Mouse (Mus musculus) hindbrain, postnatal 0 days (tissue): Measurements from ENCODE around the gene Nemp1. TPM values are rescaled to one million over a fixed set of nuclear protein-coding genes. Genes with fewer than 3 reads are reported as not detected.
A peak's percentile ranks its signal among the peaks of the same experiment; 100 is the strongest.

Experiments used
- ATAC-seq: fragments of 200-750 bp; cut with Nextera tagmentation; 2 replicates; pipeline ENCODE4 v1.8.0; 2017; ENCODE audit warnings: mild to moderate bottlenecking, moderate TSS enrichment, moderate library complexity
- DNase-seq: peaks from one replicate; pipeline ENCODE4 v3.0.0-alpha.2; 2015; ENCODE audit warnings: low spot score
- H3K27ac ChIP-seq: fragments of 300-500 bp; sonication (generic); 2 replicates; pipeline ENCODE4 v1.5.1; 2014; ENCODE audit warnings: mild to moderate bottlenecking
- H3K27me3 ChIP-seq: fragments of 300-500 bp; sonication (generic); 2 replicates; pipeline ENCODE4 v1.6.1; 2014; ENCODE audit warnings: low read length, mixed read lengths; ENCODE audit not compliant: insufficient read depth
- H3K36me3 ChIP-seq: fragments of 300-500 bp; sonication (generic); 2 replicates; pipeline ENCODE4 v1.6.1; 2014; ENCODE audit warnings: low read length, mixed read lengths; ENCODE audit not compliant: insufficient read depth
- H3K4me1 ChIP-seq: fragments of 300-500 bp; sonication (generic); 2 replicates; pipeline ENCODE4 v1.6.1; 2014; ENCODE audit warnings: antibody characterized with exemption, low read length, mixed read lengths; ENCODE audit not compliant: insufficient read depth
- H3K4me2 ChIP-seq: fragments of 300-500 bp; sonication (generic); 2 replicates; pipeline ENCODE4 v1.6.1; 2014; ENCODE audit warnings: low read depth, mild to moderate bottlenecking, low read length, moderate library complexity, mixed read lengths
- H3K4me3 ChIP-seq: fragments of 300-500 bp; sonication (generic); 2 replicates; pipeline ENCODE4 v1.5.1; 2014; ENCODE audit warnings: low read length
- H3K9ac ChIP-seq: fragments of 300-500 bp; sonication (generic); replicated peaks from 2 replicates; pipeline ENCODE4 v1.6.1; 2014; ENCODE audit warnings: mild to moderate bottlenecking, low read length, moderate library complexity, mixed read lengths
- H3K9me3 ChIP-seq: fragments of 300-500 bp; sonication (generic); 2 replicates; pipeline ENCODE4 v1.6.1; 2016; ENCODE audit warnings: low read length, mixed read lengths
- CTCF ChIP-seq: IDR thresholded peaks from 2 replicates; pipeline ENCODE4 v1.5.1; 2016; ENCODE audit warnings: antibody characterized with exemption, control low read depth, low read depth
- WGBS: fragments of 180-500 bp; shearing (Covaris S2); extraction: QIAGEN DNeasy Blood & Tissue Kit; methylation state at CpG from one replicate; pipeline ENCODE4 v1.1.7; 2014; 5-methylcytosine and 5-hydroxymethylcytosine counted together
- polyA plus RNA-seq: library from polyadenylated mRNA; unstranded; fragments of >200 nt; fragmentation: Nextera tagmentation; extraction: Ambion mirVana; gene quantifications from 2 replicates; pipeline ENCODE4 v1.2.1, GENCODE M21; 2015
- total RNA-seq: library from RNA; depleted of rRNA; stranded (reverse); fragments of >200 nt; gene quantifications from 2 replicates; pipeline ENCODE4 v1.2.3, GENCODE M21; 2014

Nemp1 gene
- total and polyA plus RNA-seq, 2 experiments from 2014 or later, result 2.2 to 4.1 TPM

DNA sequence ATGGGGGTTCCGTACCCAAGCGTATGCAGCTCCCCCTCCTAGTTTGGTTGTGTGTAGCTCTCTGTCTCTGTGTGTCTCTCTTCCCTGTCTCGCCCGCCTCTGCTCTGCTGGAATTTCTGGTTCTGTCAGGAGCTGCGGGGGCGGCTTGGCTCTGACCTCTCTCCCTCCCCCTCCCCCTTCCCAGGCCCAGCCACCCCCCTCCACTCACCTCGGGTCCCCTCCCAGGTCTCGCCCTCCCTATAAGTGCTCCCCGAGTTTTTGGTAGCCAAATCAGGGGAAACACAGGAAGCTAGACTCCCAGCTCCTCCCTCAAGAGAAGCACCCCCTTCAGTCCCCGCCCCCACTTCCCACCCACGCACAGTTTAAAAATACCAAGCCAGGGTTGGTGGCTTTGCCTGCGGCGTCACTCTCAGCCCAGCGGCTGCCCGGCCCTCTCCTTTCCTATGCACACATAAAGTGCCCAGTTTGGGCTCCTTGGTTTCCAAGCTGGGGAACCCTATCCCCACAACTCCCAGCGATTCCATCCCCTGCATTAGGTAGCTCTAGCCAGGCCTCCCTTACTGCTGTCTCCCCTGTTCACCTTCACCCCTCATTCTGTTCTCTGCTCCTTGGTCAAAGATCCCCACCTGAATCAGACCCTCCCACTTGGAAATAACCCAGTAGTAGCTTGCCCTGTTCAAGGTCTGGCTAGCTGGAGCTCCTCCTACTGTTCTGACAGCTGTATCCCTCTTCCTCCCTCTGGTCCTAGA is 4.6 kb upstream of the Nemp1 start:
- Histone ChIP-seq H3K4me1 (peaks cover 5% of the 10 kb centered on the region; the same call in 1 of the 2 replicates), H3K27me3 (peaks cover 11% of the 10 kb centered on the region), H3K36me3 (no peaks in the 10 kb centered on the region), H3K4me3 (peak overlapping the region; percentile 11; the same call in 1 of the 2 replicates), H3K4me2 (peak overlapping the region; percentile 54), H3K9ac (0 out of 2 replicates have a peak overlapping the region, but pooled peaks have one; percentile 28), H3K9me3 (no peaks in the 10 kb centered on the region), H3K27ac (peak overlapping the region; percentile 8; the same call in 1 of the 2 replicates)
- TF ChIP-seq CTCF, result no peak
- DNase-seq (peak; percentile 53), ATAC-seq (no peak)
- 4% methylated on average over 16 of the region's 16 CpGs for WGBS

DNA sequence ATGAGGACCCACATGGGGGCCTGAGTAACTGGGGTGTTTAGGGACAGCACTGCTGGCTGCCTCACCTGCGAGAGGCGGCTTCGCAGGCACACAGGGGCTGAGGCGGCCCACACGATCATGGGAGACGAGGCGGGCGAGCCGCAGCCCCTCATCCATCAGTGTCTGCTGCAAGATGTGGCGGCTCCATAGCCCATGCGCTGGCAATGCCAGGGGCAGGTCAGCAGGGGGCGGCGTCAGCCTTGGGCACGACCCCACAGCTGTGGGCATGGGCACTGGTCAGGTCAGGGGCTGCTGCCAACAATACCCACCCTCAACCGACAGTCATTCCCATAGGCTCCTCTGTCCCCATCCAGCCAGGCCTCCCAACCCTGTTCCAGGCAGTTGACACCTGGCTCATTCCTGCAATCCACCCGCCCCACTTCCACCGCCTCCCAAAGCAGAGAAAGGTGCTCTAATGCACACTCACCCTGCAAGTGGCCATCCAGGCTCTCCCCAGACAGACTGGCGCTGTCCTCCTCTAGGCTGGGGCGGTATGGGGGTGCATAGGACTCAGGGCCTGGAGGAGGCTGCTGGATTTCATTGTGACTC is 3.9 kb upstream of the Nemp1 start:
- Histone ChIP-seq H3K27me3 (peaks cover 11% of the 10 kb centered on the region), H3K9ac (no peak overlapping the region)
- no peak for ATAC-seq

DNA sequence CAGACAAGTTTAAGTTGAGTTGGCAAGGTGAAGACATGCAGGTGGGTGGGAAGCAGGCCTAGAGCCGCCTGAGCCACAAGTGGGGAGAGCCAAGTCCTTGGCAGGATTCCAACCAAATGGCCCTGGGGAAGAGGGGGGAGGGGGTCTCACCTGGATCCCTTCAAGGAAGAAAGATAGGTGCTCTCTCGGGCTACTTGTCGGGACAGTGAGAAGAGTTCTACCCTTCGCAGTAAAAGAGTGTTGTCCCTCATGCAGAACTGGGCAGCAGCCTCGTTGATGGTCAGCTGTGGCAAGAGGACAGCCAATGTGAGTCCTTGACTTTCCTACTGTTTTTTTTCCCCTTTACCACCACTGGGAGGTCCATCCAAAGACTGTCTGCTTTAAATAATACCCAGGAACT is 3.1 kb upstream of the Nemp1 start:
- TF ChIP-seq CTCF, result no peak
- H3K9ac ChIP-seq, result no peak overlapping the region
- DNase-seq (no peak), ATAC-seq (no peak)
- H3K9me3 ChIP-seq, result no peaks in the 10 kb centered on the region
- no peak overlapping the region for H3K4me2 ChIP-seq
- 29% methylated on average over 5 of the region's 5 CpGs for WGBS
- H3K4me3 ChIP-seq, result no peak overlapping the region
- H3K36me3 ChIP-seq, result no peaks in the 10 kb centered on the region
- peaks cover 11% of the 10 kb centered on the region for H3K27me3 ChIP-seq
- H3K27ac ChIP-seq, result no peak overlapping the region
- H3K4me1 ChIP-seq, result peaks cover 9% of the 10 kb centered on the region

More for the DNA sequence above, 3.9 kb upstream of the Nemp1 start:
- Histone ChIP-seq H3K36me3 (no peaks in the 10 kb centered on the region), H3K27ac (peak overlapping the region; percentile 8; the same call in 1 of the 2 replicates), H3K4me2 (peak overlapping the region; percentile 54), H3K4me3 (no peak overlapping the region; the same call in 1 of the 2 replicates), H3K9me3 (no peaks in the 10 kb centered on the region), H3K4me1 (peaks cover 5% of the 10 kb centered on the region; the same call in 1 of the 2 replicates)
- DNase-seq, result peak; percentile 51
- peak; percentile 42 for TF ChIP-seq CTCF
- WGBS, result 16% methylated on average over 19 of the region's 19 CpGs

DNA sequence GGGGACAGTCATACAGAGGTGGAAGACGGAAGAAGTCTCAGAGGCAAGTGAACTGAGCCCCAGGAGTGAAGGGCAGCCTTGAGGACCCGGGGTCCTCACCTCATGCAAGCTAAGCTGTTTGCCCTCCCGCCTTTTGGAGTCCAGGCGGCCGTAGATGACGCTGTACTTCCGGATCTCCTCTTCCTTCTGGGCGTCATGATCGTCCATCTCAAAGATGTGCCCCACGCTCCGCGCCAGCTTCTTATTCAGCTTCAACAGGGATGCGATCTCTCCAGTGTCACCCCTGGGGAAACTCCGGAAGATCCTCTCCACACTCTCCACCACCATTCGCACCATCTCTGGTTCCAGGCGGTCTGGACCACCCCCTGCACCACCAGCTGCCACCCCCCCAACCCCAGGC is 2.5 kb upstream of the Nemp1 start:
- Histone ChIP-seq H3K9me3 (no peaks in the 10 kb centered on the region), H3K36me3 (no peaks in the 10 kb centered on the region), H3K4me1 (peaks cover 9% of the 10 kb centered on the region), H3K4me2 (no peak overlapping the region), H3K27me3 (peaks cover 11% of the 10 kb centered on the region), H3K27ac (no peak overlapping the region), H3K9ac (no peak overlapping the region), H3K4me3 (no peak overlapping the region)
- no peak for ATAC-seq
- WGBS, result 23% methylated on average over 16 of the region's 16 CpGs
- DNase-seq, result no peak
- no peak for TF ChIP-seq CTCF

DNA sequence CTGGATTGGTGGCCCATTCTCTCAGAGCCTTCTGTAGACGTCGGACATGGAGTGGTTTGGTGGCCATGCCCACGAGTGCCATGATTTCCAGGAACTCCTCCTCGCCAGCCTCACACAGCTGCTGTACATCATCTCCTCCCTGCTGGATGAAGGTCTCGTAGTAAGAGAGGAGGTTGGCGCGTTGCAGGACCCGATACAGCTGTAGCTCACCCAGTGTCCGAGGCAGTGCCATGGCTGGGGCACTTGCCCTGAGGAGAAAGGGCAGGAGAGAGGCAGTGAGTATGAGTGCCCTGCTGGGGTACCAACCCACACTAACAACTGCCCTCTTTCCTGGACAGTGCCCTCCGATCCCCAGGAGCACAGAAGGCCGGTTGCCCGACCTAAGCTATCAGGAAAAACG is 1.8 kb upstream of the Nemp1 start:
- TF ChIP-seq CTCF, result no peak
- Histone ChIP-seq H3K4me3 (no peak overlapping the region), H3K4me2 (peak overlapping the region; percentile 13; the same call in 1 of the 2 replicates), H3K27me3 (peaks cover 11% of the 10 kb centered on the region), H3K36me3 (no peaks in the 10 kb centered on the region), H3K4me1 (peaks cover 9% of the 10 kb centered on the region), H3K27ac (no peak overlapping the region), H3K9me3 (no peaks in the 10 kb centered on the region), H3K9ac (no peak overlapping the region)
- DNase-seq (no peak), ATAC-seq (no peak)
- 32% methylated on average over 13 of the region's 13 CpGs for WGBS

DNA sequence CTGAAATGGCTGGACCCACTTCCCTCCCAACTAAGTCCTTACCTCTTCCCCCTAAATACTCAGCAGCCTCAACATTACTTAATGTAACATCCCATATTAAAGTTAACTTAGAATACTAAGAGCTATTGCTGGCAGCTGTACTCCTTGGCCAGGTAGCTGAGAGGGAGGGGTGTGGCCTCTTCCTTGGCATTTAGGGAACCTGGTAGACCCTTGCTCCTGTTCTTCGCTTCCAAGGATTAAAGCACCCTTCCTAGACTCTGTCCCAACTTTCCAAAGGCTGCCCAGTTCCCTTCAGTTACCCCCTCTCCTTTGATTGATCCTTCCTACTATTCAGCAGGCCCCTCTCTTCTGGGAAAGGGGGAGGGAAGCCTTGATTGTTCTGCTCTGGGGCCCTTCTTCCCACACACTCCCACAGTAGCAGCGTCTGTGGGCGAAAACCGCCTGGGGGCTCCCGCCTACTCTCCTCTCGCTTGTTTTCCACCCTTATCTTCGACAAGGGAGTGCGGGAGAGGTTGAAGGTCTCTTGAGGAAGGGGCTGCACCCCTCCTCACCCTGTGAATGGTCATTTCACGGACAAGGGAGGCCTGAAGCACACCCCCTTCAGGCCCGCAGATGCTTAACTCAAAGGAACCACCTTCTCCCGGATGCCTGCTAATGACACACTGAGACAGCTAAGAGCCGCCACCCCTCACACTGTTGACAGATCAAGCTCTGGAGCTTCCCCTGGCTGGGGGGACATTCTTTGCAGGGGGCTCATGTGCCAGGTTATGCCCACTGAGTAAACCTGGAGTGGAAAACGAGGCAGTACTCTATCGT is 1.1 kb upstream of the Nemp1 start:
- ATAC-seq (no peak), DNase-seq (no peak)
- Histone ChIP-seq H3K27ac (peak overlapping the region; percentile 78; the same call in 1 of the 2 replicates), H3K27me3 (peaks cover 11% of the 10 kb centered on the region), H3K9me3 (no peaks in the 10 kb centered on the region), H3K4me1 (peaks cover 9% of the 10 kb centered on the region), H3K4me2 (peak overlapping the region; percentile 90), H3K4me3 (peak overlapping the region; percentile 56), H3K36me3 (no peaks in the 10 kb centered on the region), H3K9ac (peak overlapping the region; percentile 59; the same call in 1 of the 2 replicates)
- TF ChIP-seq CTCF, result peak; percentile 13; the same call in 1 of the 2 replicates
- WGBS, result 10% methylated on average over 14 of the region's 14 CpGs
